Mouse (Mus musculus): ENCODE measurements at regions not wholly inside any gene's neighbourhood (a gene's known extent, or its start where the extent isn't known, plus 50 kb on each side); places are given as distances from the start of the nearest gene placed in this dataset.

DNA sequence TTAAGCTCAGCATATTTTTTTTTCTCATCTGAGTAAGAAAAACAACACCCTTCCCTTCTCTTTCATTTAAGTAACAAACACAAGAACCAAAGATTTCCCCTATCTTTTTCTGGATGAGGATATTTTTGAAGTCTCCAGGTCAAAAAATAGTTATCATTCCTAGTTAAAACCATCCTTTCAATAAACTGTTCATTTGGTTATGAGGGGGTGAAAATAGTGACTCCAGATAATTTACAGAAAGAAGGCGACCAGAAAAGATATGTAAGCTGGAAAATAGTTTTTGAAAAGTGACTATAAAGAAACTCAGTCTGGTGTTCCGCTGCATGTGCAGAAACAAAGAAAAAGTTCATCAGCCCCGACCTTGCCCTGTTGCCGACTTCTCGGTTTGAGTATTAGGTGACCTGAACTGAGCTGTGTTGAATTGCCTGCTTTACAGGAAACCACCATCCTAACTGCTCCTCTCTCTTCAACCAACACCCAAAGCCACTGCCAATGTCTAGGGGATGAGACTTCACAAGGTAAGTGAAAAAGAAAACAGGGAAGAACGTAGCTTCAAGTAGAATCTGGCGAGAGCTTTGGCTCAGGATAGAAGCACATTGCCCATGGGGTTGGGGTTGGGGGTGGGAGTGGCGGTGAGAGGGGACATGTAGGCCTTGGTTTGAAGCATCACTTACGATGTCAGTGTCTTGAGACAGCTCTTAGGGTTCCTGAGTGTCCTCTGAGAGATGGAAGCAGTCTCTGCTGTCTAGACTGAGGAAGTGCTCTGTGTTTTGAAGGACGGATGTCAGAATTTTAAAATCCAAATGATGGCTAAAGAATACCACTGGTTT is 104.6 kb downstream of the Ube2e3 start:
- TF ChIP-seq CTCF (IDR thresholded peaks at IDR 0.05; ENCODE audit: low read depth, low read length) (no peak), POLR2A (IDR thresholded peaks at IDR 0.05; ENCODE audit: extremely low read depth, insufficient read depth, low read length) (no peak)
